Mouse (Mus musculus): ENCODE measurements around the gene Gys1. TPM values are rescaled to one million over a fixed set of nuclear protein-coding genes. Genes with fewer than 3 reads are reported as not detected.

Gene Gys1
- polyA plus RNA-seq, 2 experiments = 35.8 to 44.1 TPM

- DNase-seq (ENCODE audit: low spot score) (peak; percentile 8), ATAC-seq (ENCODE audit: low FRiP score, low read depth) (peak; percentile 24)
- Histone ChIP-seq H3K4me3 (replicated peaks; ENCODE audit: low read length) (peak within 1 kb of the TSS; percentile 37), H3K27me3 (ENCODE audit: control insufficient read depth, insufficient read depth, low read length) (no peaks in the 10 kb centered on the region), H3K4me1 (ENCODE audit: control insufficient read depth, insufficient read depth, low read length) (peaks cover 14% of the 10 kb centered on the region), H3K4me2 (replicated peaks; ENCODE audit: low read depth, low read length, severe bottlenecking) (peak within 1 kb of the TSS; percentile 64), H3K27ac (replicated peaks; ENCODE audit: low read depth, low read length) (peak within 1 kb of the TSS; percentile 61), H3K9me3 (ENCODE audit: control insufficient read depth, low read length) (no peaks in the 10 kb centered on the region), H3K36me3 (ENCODE audit: control insufficient read depth, insufficient read depth, low read length) (peaks cover 19% of the 10 kb centered on the region), H3K9ac (ENCODE audit: low read depth, low read length, severe bottlenecking) (peak within 1 kb of the TSS; percentile 54)
- TF ChIP-seq POLR2A (IDR thresholded peaks at IDR 0.05; ENCODE audit: borderline replicate concordance, extremely low read depth, insufficient read depth, insufficient read length) = no peak
- WGBS = 11% methylated on average over 35 of the region's 38 CpGs
These were observed 53.9 kb downstream of the Gys1 start, which contains the start of gene Dhdh for GRCm38 (mm10) chr7:45488293-45489204. Gene Dhdh, minus strand, starts transcription at chr7:45488805.

- Histone ChIP-seq H3K4me2 (replicated peaks; ENCODE audit: low read depth, low read length, severe bottlenecking) (no peak overlapping the region), H3K9ac (ENCODE audit: low read depth, low read length, severe bottlenecking) (no peak overlapping the region), H3K4me3 (replicated peaks; ENCODE audit: low read length) (no peak overlapping the region), H3K9me3 (ENCODE audit: control insufficient read depth, low read length) (no peaks in the 10 kb centered on the region), H3K4me1 (ENCODE audit: control insufficient read depth, insufficient read depth, low read length) (peaks cover 14% of the 10 kb centered on the region), H3K36me3 (ENCODE audit: control insufficient read depth, insufficient read depth, low read length) (peaks cover 29% of the 10 kb centered on the region), H3K27me3 (ENCODE audit: control insufficient read depth, insufficient read depth, low read length) (no peaks in the 10 kb centered on the region), H3K27ac (replicated peaks; ENCODE audit: low read depth, low read length) (no peak overlapping the region)
- no peak for TF ChIP-seq POLR2A (IDR thresholded peaks at IDR 0.05; ENCODE audit: borderline replicate concordance, extremely low read depth, insufficient read depth, insufficient read length)
- ATAC-seq (ENCODE audit: low FRiP score, low read depth) = no peak
- no peak for DNase-seq (ENCODE audit: low spot score)
- WGBS = 77% methylated on average over 7 of the region's 7 CpGs
These were observed 54.9 kb downstream of the Gys1 start for GRCm38 (mm10) chr7:45489578-45489977.

GRCm38 (mm10) chr7:45490822-45491221, 56.2 kb downstream of the Gys1 start:
- peaks cover 14% of the 10 kb centered on the region for H3K4me1 ChIP-seq (ENCODE audit: control insufficient read depth, insufficient read depth, low read length)
- no peak for TF ChIP-seq POLR2A (IDR thresholded peaks at IDR 0.05; ENCODE audit: borderline replicate concordance, extremely low read depth, insufficient read depth, insufficient read length)
- H3K4me2 ChIP-seq (replicated peaks; ENCODE audit: low read depth, low read length, severe bottlenecking) = no peak overlapping the region
- no peaks in the 10 kb centered on the region for H3K9me3 ChIP-seq (ENCODE audit: control insufficient read depth, low read length)
- WGBS = 21% methylated on average over 9 of the region's 9 CpGs
- no peak overlapping the region for H3K27ac ChIP-seq (replicated peaks; ENCODE audit: low read depth, low read length)
- no peaks in the 10 kb centered on the region for H3K27me3 ChIP-seq (ENCODE audit: control insufficient read depth, insufficient read depth, low read length)
- ATAC-seq (ENCODE audit: low FRiP score, low read depth) = 0 out of 2 replicates have a peak, but pooled peaks have one; percentile 10
- H3K9ac ChIP-seq (ENCODE audit: low read depth, low read length, severe bottlenecking) = no peak overlapping the region
- DNase-seq (ENCODE audit: low spot score) = peak; percentile 9
- peaks cover 41% of the 10 kb centered on the region for H3K36me3 ChIP-seq (ENCODE audit: control insufficient read depth, insufficient read depth, low read length)
- H3K4me3 ChIP-seq (replicated peaks; ENCODE audit: low read length) = no peak overlapping the region

GRCm38 (mm10) chr7:45491264-45491663, 56.6 kb downstream of the Gys1 start:
- TF ChIP-seq POLR2A (IDR thresholded peaks at IDR 0.05; ENCODE audit: borderline replicate concordance, extremely low read depth, insufficient read depth, insufficient read length) = no peak
- Histone ChIP-seq H3K4me1 (ENCODE audit: control insufficient read depth, insufficient read depth, low read length) (peaks cover 14% of the 10 kb centered on the region), H3K36me3 (ENCODE audit: control insufficient read depth, insufficient read depth, low read length) (peaks cover 46% of the 10 kb centered on the region), H3K4me3 (replicated peaks; ENCODE audit: low read length) (no peak overlapping the region), H3K4me2 (replicated peaks; ENCODE audit: low read depth, low read length, severe bottlenecking) (no peak overlapping the region), H3K9ac (ENCODE audit: low read depth, low read length, severe bottlenecking) (no peak overlapping the region), H3K9me3 (ENCODE audit: control insufficient read depth, low read length) (no peaks in the 10 kb centered on the region), H3K27ac (replicated peaks; ENCODE audit: low read depth, low read length) (no peak overlapping the region), H3K27me3 (ENCODE audit: control insufficient read depth, insufficient read depth, low read length) (no peaks in the 10 kb centered on the region)
- DNase-seq (ENCODE audit: low spot score) (no peak), ATAC-seq (ENCODE audit: low FRiP score, low read depth) (no peak)
- 19% methylated on average over 3 of the region's 3 CpGs for WGBS

- WGBS = 96% methylated on average over 8 of the region's 8 CpGs
- DNase-seq (ENCODE audit: low spot score) = no peak
- no peaks in the 10 kb centered on the region for H3K9me3 ChIP-seq (ENCODE audit: control insufficient read depth, low read length)
- H3K9ac ChIP-seq (ENCODE audit: low read depth, low read length, severe bottlenecking) = no peak overlapping the region
- H3K27me3 ChIP-seq (ENCODE audit: control insufficient read depth, insufficient read depth, low read length) = no peaks in the 10 kb centered on the region
- TF ChIP-seq POLR2A (IDR thresholded peaks at IDR 0.05; ENCODE audit: borderline replicate concordance, extremely low read depth, insufficient read depth, insufficient read length) = no peak
- H3K4me2 ChIP-seq (replicated peaks; ENCODE audit: low read depth, low read length, severe bottlenecking) = no peak overlapping the region
- no peak for ATAC-seq (ENCODE audit: low FRiP score, low read depth)
- no peak overlapping the region for H3K4me3 ChIP-seq (replicated peaks; ENCODE audit: low read length)
- H3K27ac ChIP-seq (replicated peaks; ENCODE audit: low read depth, low read length) = no peak overlapping the region
- H3K4me1 ChIP-seq (ENCODE audit: control insufficient read depth, insufficient read depth, low read length) = peaks cover 14% of the 10 kb centered on the region
- H3K36me3 ChIP-seq (ENCODE audit: control insufficient read depth, insufficient read depth, low read length) = peaks cover 55% of the 10 kb centered on the region
These were observed 57.7 kb downstream of the Gys1 start for GRCm38 (mm10) chr7:45492225-45492844.

Measured in limb, embryonic 14.5 days (tissue).